Mouse (Mus musculus) forebrain, embryonic 16.5 days (tissue): ENCODE measurements around the gene Cfi. TPM values are rescaled to one million over a fixed set of nuclear protein-coding genes. Genes with fewer than 3 reads are reported as not detected.

ENCODE experiments used
- ATAC-seq: fragments of 200-750 bp; cut with Nextera tagmentation; 2 replicates; pipeline ENCODE4 v1.8.0; 2017; ENCODE audit warnings: mild to moderate bottlenecking, moderate library complexity
- H3K27ac ChIP-seq: fragments of 300-500 bp; sonication (generic); 2 replicates; pipeline ENCODE4 v1.5.1; 2014; ENCODE audit warnings: low read length, control low read depth
- H3K27me3 ChIP-seq: fragments of 300-500 bp; sonication (generic); replicated peaks from 2 replicates; pipeline ENCODE4 v1.6.1; 2014; ENCODE audit warnings: low read length; ENCODE audit not compliant: control insufficient read depth, insufficient read depth
- H3K36me3 ChIP-seq: fragments of 300-500 bp; sonication (generic); 2 replicates; pipeline ENCODE4 v1.6.1; 2014; ENCODE audit not compliant: control insufficient read depth, insufficient read depth
- H3K4me1 ChIP-seq: fragments of 300-500 bp; sonication (generic); replicated peaks from 2 replicates; pipeline ENCODE4 v1.6.1; 2014; ENCODE audit warnings: low read length; ENCODE audit not compliant: control insufficient read depth, insufficient read depth
- H3K4me2 ChIP-seq: fragments of 300-500 bp; sonication (generic); 2 replicates; pipeline ENCODE4 v1.6.1; 2014; ENCODE audit warnings: mild to moderate bottlenecking, low read length, control low read depth
- H3K4me3 ChIP-seq: fragments of 300-500 bp; sonication (generic); replicated peaks from 2 replicates; pipeline ENCODE4 v1.5.1; 2014; ENCODE audit warnings: mild to moderate bottlenecking, low read length, control low read depth
- H3K9ac ChIP-seq: fragments of 300-500 bp; sonication (generic); replicated peaks from 2 replicates; pipeline ENCODE4 v1.6.1; 2014; ENCODE audit warnings: low read depth, low read length, control low read depth
- H3K9me3 ChIP-seq: fragments of 300-500 bp; sonication (generic); 2 replicates; pipeline ENCODE4 v1.6.1; 2016; ENCODE audit warnings: low read length; ENCODE audit not compliant: control insufficient read depth
- WGBS: fragments of 180-500 bp; shearing (Covaris S2); extraction: QIAGEN DNeasy Blood & Tissue Kit; methylation state at CpG from one replicate; pipeline ENCODE4 v1.1.7; 2014; 5-methylcytosine and 5-hydroxymethylcytosine counted together
- polyA plus RNA-seq: library from polyadenylated mRNA; unstranded; fragments of >200 nt; fragmentation: Nextera tagmentation; extraction: Ambion mirVana; gene quantifications from 2 replicates; pipeline ENCODE4 v1.2.1, GENCODE M21; 2015

Gene Cfi
- polyA plus RNA-seq, 1 experiment from 2014 or later: 0.22 TPM

GRCm38 (mm10) chr3:129880925-129881593 is 45.4 kb downstream of the Cfi start:
- Histone ChIP-seq H3K4me1 (peaks cover 11% of the 10 kb centered on the region), H3K9me3 (no peaks in the 10 kb centered on the region), H3K4me2 (no peak overlapping the region), H3K27ac (no peak overlapping the region), H3K9ac (no peak overlapping the region), H3K36me3 (no peaks in the 10 kb centered on the region), H3K4me3 (no peak overlapping the region), H3K27me3 (no peaks in the 10 kb centered on the region)
- 92% methylated on average over 8 of the region's 8 CpGs for WGBS
- no peak for ATAC-seq

DNA sequence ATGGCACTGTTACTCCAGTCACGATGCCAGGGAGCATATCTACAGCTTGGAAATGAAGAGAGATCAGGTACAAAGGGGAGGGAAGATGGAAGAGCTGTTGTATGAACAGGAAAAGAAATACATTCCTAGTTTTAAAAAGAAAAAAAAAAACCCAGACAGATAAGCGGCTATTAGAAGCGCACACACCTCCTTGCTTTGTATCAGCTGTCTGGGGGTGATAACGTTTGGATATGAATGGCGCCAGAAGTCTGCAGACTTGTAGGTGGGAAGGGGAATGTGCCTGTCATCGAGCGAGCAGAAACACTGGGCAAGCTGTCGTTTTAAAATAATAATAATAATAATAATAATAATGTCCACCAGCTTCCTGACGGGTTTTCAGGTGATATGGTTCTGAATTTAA is 49.9 kb downstream of the Cfi start:
- Histone ChIP-seq H3K27ac (no peak overlapping the region), H3K9ac (no peak overlapping the region), H3K27me3 (no peaks in the 10 kb centered on the region), H3K9me3 (no peaks in the 10 kb centered on the region), H3K4me3 (no peak overlapping the region), H3K4me2 (no peak overlapping the region), H3K4me1 (no peaks in the 10 kb centered on the region), H3K36me3 (peaks cover 3% of the 10 kb centered on the region; the same call in 1 of the 2 replicates)
- 85% methylated on average over 9 of the region's 9 CpGs for WGBS
- no peak for ATAC-seq

DNA sequence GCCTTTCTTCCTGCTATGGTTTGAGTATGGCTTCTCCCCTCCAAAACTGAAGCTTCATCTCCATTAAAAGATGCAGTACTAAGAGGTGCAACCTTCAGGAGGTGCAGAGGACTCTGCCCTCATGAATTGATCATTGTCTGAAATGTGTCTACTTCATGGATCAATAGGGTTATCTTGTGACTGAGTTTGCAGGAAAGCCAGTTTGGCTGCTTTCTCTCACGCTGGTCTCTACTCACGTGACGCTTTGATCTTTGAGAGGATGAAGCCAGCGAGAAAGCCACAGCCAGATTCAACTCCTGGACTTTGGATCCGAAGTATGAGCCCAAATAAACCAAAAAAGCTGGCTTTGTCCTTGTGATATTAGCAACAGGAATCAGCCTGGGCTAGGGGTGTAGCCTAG is 50.7 kb downstream of the Cfi start:
- ATAC-seq: no peak
- Histone ChIP-seq H3K4me1 (no peaks in the 10 kb centered on the region), H3K27ac (no peak overlapping the region), H3K9ac (no peak overlapping the region), H3K27me3 (no peaks in the 10 kb centered on the region), H3K4me2 (no peak overlapping the region), H3K36me3 (peaks cover 3% of the 10 kb centered on the region; the same call in 1 of the 2 replicates), H3K4me3 (no peak overlapping the region), H3K9me3 (no peaks in the 10 kb centered on the region)
- WGBS: 90% methylated on average over 5 of the region's 5 CpGs

DNA sequence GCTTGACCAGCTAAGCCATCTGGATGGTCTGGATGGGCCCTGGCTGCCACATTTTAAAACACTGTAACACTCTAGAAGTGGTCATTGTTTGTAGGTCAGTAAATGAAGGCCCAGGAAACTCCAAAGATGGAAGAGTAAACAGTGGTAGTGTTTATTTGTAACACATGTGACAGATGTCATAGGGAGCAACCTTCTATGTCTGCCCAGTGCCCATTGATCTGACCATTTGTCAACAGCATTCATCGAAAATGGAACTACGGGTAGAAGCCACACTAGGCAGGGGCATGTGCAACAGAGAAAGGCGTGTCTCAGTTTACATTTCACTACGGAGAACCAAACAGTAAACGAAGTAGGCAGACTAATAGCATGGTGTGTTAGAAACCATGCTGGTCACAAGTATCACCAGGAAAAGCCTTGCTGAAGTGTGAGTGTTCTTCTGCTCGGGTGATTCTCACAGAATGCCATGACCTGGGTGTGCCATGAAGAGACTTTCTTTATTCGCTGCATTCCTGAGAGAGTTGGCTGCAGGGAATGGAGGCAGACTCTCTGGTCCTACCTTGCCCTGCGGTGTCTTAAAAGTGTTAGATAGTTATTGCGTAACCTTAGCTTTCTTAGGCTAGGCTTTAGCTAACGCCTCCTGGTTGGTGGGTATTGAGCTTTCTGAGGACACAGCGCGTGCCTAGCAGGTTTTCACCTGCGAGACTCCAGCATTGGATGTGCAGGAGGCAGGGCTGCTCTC is 52.3 kb downstream of the Cfi start:
- H3K9ac ChIP-seq: no peak overlapping the region
- no peaks in the 10 kb centered on the region for H3K4me1 ChIP-seq
- no peak overlapping the region for H3K4me3 ChIP-seq
- H3K9me3 ChIP-seq: no peaks in the 10 kb centered on the region
- H3K36me3 ChIP-seq: peaks cover 6% of the 10 kb centered on the region
- WGBS: 91% methylated on average over 13 of the region's 13 CpGs
- no peak for ATAC-seq
- no peaks in the 10 kb centered on the region for H3K27me3 ChIP-seq
- H3K4me2 ChIP-seq: no peak overlapping the region
- no peak overlapping the region for H3K27ac ChIP-seq

DNA sequence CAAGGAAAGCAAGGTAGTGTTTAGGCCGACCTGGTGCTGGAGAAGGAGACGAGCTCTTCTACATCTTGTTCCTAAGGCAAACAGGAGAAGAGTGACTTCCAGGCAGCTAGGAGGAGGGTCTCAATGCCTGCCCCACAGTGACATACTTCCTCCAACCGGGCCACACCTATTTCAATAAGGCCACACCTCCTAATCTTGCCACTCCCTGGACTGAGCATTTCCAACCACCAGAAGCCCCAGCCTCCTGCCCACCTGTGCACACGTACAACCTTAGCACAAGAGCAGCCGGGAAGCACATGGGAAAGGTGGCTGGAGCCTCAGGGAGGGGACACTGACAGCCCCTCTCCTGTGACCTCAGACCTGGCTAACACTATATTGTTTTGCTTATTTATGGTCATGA is 56.3 kb downstream of the Cfi start:
- no peaks in the 10 kb centered on the region for H3K27me3 ChIP-seq
- no peak overlapping the region for H3K4me3 ChIP-seq
- ATAC-seq: no peak
- no peaks in the 10 kb centered on the region for H3K9me3 ChIP-seq
- no peak overlapping the region for H3K4me2 ChIP-seq
- H3K9ac ChIP-seq: no peak overlapping the region
- 89% methylated on average over 5 of the region's 5 CpGs for WGBS
- peaks cover 6% of the 10 kb centered on the region for H3K36me3 ChIP-seq
- no peaks in the 10 kb centered on the region for H3K4me1 ChIP-seq
- no peak overlapping the region for H3K27ac ChIP-seq

DNA sequence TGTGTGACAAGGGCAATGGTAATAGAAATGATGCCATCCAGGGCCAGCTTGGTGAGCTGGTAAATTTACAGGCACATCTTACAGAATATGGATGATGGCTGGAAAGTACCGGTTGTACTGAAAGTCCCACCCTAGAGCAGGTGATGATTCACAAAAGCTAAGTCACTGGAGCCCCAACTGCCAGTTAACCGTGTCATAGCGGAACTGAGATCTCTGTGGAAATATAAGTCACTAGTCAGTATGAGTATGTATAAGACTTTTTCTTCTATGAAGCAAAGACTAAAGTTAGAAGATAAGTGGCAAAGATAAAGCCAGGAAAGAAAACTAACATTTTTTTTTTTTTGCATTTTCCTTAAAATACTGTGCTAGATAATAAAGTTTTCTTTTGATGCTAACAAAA is 57.5 kb downstream of the Cfi start:
- Histone ChIP-seq H3K9me3 (no peaks in the 10 kb centered on the region), H3K36me3 (peaks cover 6% of the 10 kb centered on the region), H3K27me3 (no peaks in the 10 kb centered on the region), H3K27ac (no peak overlapping the region), H3K9ac (no peak overlapping the region), H3K4me2 (no peak overlapping the region), H3K4me3 (no peak overlapping the region), H3K4me1 (no peaks in the 10 kb centered on the region)
- 98% methylated on average over 3 of the region's 3 CpGs for WGBS
- no peak for ATAC-seq

DNA sequence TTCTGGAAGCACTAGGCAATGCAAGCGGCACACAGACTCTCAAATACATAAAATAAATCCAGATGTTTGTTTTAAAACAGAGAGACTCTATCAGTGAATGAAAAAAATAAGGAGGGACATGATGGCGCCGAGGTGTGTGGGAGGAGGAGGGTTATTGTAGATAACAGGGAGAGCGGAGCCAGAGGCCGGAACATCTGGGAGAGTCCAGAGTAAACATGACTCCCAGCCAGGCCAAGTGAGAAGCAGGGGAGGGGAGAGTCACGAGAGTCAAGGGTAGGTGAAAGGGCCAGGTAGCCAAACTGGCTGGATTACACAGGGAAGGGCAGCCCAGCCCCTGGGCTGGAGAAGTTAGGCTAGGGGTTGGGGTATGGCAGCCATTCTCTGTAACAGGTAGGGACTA is 60.9 kb downstream of the Cfi start:
- Histone ChIP-seq H3K4me3 (no peak overlapping the region), H3K9ac (no peak overlapping the region), H3K4me2 (no peak overlapping the region), H3K9me3 (no peaks in the 10 kb centered on the region), H3K4me1 (peaks cover 3% of the 10 kb centered on the region), H3K27ac (no peak overlapping the region), H3K36me3 (peaks cover 3% of the 10 kb centered on the region), H3K27me3 (no peaks in the 10 kb centered on the region)
- WGBS: 89% methylated on average over 6 of the region's 6 CpGs
- no peak for ATAC-seq

- no peak overlapping the region for H3K27ac ChIP-seq
- no peak for ATAC-seq
- H3K4me2 ChIP-seq: no peak overlapping the region
- WGBS: 68% methylated on average over 4 of the region's 4 CpGs
- no peaks in the 10 kb centered on the region for H3K9me3 ChIP-seq
- no peaks in the 10 kb centered on the region for H3K36me3 ChIP-seq
- H3K4me1 ChIP-seq: peaks cover 11% of the 10 kb centered on the region
- H3K9ac ChIP-seq: no peak overlapping the region
- H3K4me3 ChIP-seq: no peak overlapping the region
- H3K27me3 ChIP-seq: no peaks in the 10 kb centered on the region
Observed at GRCm38 (mm10) chr3:129898886-129899285, 63.2 kb downstream of the Cfi start.

GRCm38 (mm10) chr3:129901271-129901809 is 65.7 kb downstream of the Cfi start, which contains the start of gene Casp6:
Casp6 (plus strand) TSS chr3:129901425.
- Histone ChIP-seq H3K9me3 (no peaks in the 10 kb centered on the region), H3K27me3 (no peaks in the 10 kb centered on the region), H3K36me3 (no peaks in the 10 kb centered on the region), H3K9ac (peak within 1 kb of the TSS; percentile 63), H3K4me2 (peak within 1 kb of the TSS; percentile 71), H3K4me1 (peaks cover 11% of the 10 kb centered on the region), H3K4me3 (peak within 1 kb of the TSS; percentile 62), H3K27ac (no peak within 1 kb of the TSS)
- peak; percentile 96 for ATAC-seq
- under 1% methylated on average over 34 of the region's 34 CpGs for WGBS
